Mouse (Mus musculus) embryonic facial prominence, embryonic 10.5 days (tissue): Measurements from ENCODE around the gene Dyrk3. TPM values are rescaled to one million over a fixed set of nuclear protein-coding genes. Genes with fewer than 3 reads are reported as not detected.

Experiments used
- DNase-seq: peaks from one replicate; pipeline ENCODE4 v3.0.0-alpha.2; 2017; ENCODE audit warnings: low spot score
- H3K27ac ChIP-seq: fragments of 300-500 bp; sonication (generic); replicated peaks from 2 replicates; pipeline ENCODE4 v1.5.1; 2016; ENCODE audit warnings: mild to moderate bottlenecking
- H3K27me3 ChIP-seq: fragments of 300-500 bp; sonication (generic); replicated peaks from 2 replicates; pipeline ENCODE4 v1.6.1; 2016; ENCODE audit warnings: low read depth, mild to moderate bottlenecking; ENCODE audit not compliant: poor library complexity, severe bottlenecking
- H3K36me3 ChIP-seq: fragments of 300-500 bp; sonication (generic); replicated peaks from 2 replicates; pipeline ENCODE4 v1.6.1; 2016; ENCODE audit warnings: mild to moderate bottlenecking, moderate library complexity
- H3K4me1 ChIP-seq: fragments of 300-500 bp; sonication (generic); 2 replicates; pipeline ENCODE4 v1.6.1; 2016
- H3K4me3 ChIP-seq: fragments of 300-500 bp; sonication (generic); 2 replicates; pipeline ENCODE4 v1.5.1; 2016; ENCODE audit warnings: mild to moderate bottlenecking, moderate library complexity
- H3K9me3 ChIP-seq: fragments of 300-500 bp; sonication (generic); 2 replicates; pipeline ENCODE4 v1.6.1; 2016; ENCODE audit warnings: mild to moderate bottlenecking
- WGBS: fragments of 180-500 bp; shearing (Covaris S2); methylation state at CpG from one replicate; pipeline ENCODE4 v1.1.7; 2016; 5-methylcytosine and 5-hydroxymethylcytosine counted together
- polyA plus RNA-seq: library from polyadenylated mRNA; unstranded; fragments of >200 nt; fragmentation: Nextera tagmentation; extraction: Ambion mirVana; gene quantifications from 2 replicates; pipeline ENCODE4 v1.2.1, GENCODE M21; 2016

Dyrk3 gene
- polyA plus RNA-seq, 1 experiment from 2014 or later = 8.7 TPM

DNA sequence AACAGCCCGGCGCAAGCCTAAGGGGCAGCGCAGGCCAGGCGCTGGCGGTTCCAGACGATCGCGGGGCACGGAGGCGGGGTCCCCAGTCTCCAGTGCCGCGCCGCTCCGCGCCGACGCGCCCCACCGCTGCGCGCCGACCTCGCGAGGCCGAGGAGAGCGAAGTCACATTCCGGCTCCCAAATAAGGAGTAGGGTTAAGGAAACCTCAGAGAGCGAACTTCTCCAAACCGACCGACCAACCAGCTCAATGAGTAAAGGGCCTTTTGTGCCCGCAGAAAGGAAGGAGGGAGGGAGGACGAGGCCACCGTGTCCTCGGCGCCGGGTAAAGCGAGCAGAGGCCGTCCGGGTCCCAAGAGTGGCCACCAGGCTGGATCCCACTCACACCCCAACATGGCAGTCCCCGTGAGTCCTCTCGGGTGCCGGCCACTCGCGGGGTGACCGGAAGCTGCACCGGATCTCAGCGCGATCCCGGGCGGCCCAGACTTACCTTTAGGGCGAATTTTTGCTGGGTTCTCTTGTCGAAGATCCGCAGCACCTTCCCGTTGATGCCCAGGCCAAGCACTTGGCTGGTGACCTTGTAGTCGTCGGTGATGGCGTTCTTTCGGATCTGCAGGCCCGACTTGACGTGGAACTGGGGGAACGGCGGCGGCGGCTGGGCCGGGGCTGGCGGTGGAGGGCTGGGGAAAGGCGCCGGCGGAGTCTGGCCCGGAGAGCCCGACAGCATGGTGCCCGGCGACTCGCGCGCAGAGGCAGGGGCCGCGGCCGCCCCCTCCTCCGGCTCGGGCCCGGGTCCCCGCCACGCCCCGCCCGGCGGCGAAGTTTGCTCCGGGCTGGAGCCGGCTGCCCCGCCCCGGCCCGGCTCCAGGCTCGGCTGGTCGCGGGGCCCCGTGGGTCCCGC is 41.1 kb downstream of the Dyrk3 start:
- Histone ChIP-seq H3K4me1 (peaks cover 49% of the 10 kb centered on the region), H3K27me3 (peaks cover 18% of the 10 kb centered on the region; the same call in 1 of the 2 replicates), H3K9me3 (no peaks in the 10 kb centered on the region), H3K27ac (peak overlapping the region; percentile 94), H3K4me3 (peak overlapping the region; percentile 94), H3K36me3 (peaks cover 11% of the 10 kb centered on the region)
- DNase-seq = peak; percentile 79
- under 1% methylated on average over 98 of the region's 98 CpGs for WGBS

DNA sequence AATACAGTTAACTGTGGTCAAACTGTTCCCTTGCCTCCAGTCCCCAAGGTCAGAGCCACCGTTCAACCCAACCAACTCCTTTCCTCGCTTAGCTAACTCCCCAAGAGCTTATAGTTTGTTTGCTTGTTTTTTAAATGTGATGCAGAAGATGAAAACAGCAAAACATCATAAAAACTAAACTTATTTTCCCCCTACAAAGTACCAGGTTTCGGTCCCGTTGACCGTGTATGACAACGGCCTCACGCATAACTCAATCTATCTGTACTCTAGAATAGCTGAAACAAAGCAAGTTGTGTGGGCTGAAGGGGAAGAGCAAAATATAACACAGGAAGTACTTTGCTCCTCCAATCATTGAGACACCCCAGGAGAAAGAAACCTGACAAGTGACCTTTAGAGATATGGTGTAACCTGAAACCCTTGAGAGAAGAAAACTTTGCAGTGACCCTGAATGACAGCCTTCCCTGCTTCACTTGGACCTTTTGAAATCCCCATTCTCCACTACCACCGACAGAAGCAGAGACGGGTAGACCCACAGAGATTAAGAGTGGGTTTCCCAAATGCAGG is 41.9 kb downstream of the Dyrk3 start:
- Histone ChIP-seq H3K4me3 (peak overlapping the region; percentile 94), H3K27me3 (peaks cover 18% of the 10 kb centered on the region; the same call in 1 of the 2 replicates), H3K9me3 (no peaks in the 10 kb centered on the region), H3K36me3 (peaks cover 11% of the 10 kb centered on the region), H3K4me1 (peaks cover 55% of the 10 kb centered on the region), H3K27ac (peak overlapping the region; percentile 94)
- no peak for DNase-seq
- 32% methylated on average over 9 of the region's 9 CpGs for WGBS

DNA sequence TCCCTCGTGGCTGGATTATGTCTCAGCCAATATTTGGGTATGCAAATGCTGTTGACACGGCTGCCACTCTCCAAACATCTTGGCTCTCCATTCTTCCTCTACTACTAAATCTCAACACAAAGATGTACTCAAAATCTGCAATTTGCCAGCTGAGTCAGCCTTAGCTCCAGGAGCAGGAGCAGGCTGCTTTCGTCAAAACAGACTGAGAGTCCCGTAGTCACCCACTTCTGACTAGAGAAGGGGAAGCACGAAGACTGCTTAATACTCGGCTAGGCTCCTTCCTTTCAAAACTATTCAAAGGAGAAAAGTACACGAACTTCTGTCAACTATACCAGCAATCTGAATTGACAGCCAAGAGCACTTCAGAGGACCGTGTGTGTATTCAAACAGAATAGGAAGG is 42.6 kb downstream of the Dyrk3 start:
- 35% methylated on average over 8 of the region's 8 CpGs for WGBS
- peaks cover 11% of the 10 kb centered on the region for H3K36me3 ChIP-seq
- peaks cover 61% of the 10 kb centered on the region for H3K4me1 ChIP-seq
- no peak for DNase-seq
- peaks cover 18% of the 10 kb centered on the region; the same call in 1 of the 2 replicates for H3K27me3 ChIP-seq
- no peaks in the 10 kb centered on the region for H3K9me3 ChIP-seq
- H3K27ac ChIP-seq = 0 out of 2 replicates have a peak overlapping the region, but pooled peaks have one; percentile 94
- H3K4me3 ChIP-seq = peak overlapping the region; percentile 94

DNA sequence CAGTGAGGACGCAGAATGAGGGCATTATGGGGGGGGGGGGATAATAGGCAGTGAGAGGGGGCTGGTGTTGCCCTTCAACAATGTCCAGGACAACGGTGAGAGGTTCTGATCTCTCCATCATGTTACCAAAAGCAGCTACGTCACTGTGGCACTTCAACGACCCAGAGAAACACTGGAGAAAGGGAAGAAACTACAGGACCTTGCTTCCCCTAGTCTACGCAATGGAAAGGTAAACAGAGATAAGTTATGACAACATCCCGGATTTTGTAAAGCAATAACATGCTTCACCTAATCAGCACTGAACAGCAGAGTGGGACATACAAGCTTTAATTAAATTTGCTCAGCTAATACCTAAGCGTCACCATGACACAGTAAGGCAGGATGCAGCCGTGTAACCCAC is 44.3 kb downstream of the Dyrk3 start:
- peaks cover 11% of the 10 kb centered on the region for H3K36me3 ChIP-seq
- H3K27ac ChIP-seq = no peak overlapping the region
- 84% methylated on average over 8 of the region's 8 CpGs for WGBS
- no peaks in the 10 kb centered on the region for H3K9me3 ChIP-seq
- H3K4me1 ChIP-seq = peaks cover 78% of the 10 kb centered on the region
- H3K27me3 ChIP-seq = peaks cover 2% of the 10 kb centered on the region; the same call in 1 of the 2 replicates
- no peak for DNase-seq
- H3K4me3 ChIP-seq = no peak overlapping the region

DNA sequence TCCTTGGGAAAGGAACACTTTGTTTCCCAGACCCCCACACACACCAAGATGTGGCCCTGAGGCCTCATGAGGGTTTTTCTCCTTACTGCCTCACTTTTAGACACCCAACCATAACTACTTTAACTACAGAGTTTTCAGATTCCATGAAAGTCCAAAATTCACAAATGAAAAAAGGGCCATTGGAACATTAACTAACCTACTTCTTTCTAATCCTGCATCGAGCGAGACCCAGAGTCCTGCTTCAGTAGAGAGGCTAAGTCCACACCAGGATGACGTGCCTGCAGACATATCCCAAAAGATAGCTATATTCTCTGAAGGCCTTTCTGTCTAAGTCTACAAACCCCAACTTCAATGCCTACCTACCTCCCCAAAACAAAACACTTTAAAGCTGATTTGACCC is 45.3 kb downstream of the Dyrk3 start:
- H3K4me3 ChIP-seq = no peak overlapping the region
- peaks cover 11% of the 10 kb centered on the region for H3K36me3 ChIP-seq
- H3K9me3 ChIP-seq = no peaks in the 10 kb centered on the region
- no peak overlapping the region for H3K27ac ChIP-seq
- H3K4me1 ChIP-seq = peaks cover 81% of the 10 kb centered on the region
- 94% methylated on average over 3 of the region's 3 CpGs for WGBS
- no peak for DNase-seq
- no peaks in the 10 kb centered on the region for H3K27me3 ChIP-seq

DNA sequence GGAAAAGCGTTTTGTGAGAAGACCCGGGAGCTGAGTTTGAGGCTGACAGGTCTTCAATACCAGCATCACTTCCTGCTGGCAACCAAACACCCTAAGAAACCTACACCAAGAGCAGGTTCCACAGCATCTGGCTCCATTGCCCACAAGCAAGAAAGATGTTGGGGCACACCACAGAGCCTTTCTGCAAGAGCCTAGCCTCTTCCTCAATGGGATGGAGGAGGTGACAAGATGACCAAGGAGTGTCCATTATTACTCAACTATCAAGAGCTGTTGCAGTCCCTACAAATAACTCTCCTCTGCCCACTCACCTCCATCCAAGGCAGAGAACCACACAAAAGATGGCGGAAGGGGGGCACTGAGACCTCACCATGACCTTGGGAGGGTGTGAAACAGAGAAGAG is 46.0 kb downstream of the Dyrk3 start:
- 90% methylated on average over 3 of the region's 3 CpGs for WGBS
- no peak for DNase-seq
- H3K9me3 ChIP-seq = no peaks in the 10 kb centered on the region
- H3K27ac ChIP-seq = no peak overlapping the region
- peaks cover 11% of the 10 kb centered on the region for H3K36me3 ChIP-seq
- peaks cover 85% of the 10 kb centered on the region for H3K4me1 ChIP-seq
- H3K4me3 ChIP-seq = no peak overlapping the region
- no peaks in the 10 kb centered on the region for H3K27me3 ChIP-seq

DNA sequence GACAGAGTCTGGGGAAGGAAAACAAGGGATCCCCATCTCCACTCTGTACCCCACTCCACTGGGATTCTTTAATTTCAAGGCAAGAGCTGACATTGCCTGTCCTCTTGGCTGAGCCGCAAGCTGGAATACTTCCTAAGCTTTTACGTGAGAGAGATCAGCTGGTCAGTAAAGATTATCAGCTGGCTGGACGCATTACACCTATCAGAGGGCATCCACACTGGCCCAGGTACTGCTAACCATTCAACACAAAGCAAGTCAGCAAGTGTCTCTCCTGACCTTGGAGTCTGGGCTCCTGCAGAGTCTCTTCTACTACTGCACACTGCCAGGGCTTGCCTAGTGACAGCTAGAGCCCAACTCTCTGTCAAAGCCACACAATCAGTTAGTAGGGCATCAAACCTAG is 46.7 kb downstream of the Dyrk3 start:
- no peak for DNase-seq
- Histone ChIP-seq H3K27ac (no peak overlapping the region), H3K9me3 (no peaks in the 10 kb centered on the region), H3K4me1 (peaks cover 89% of the 10 kb centered on the region), H3K27me3 (no peaks in the 10 kb centered on the region), H3K36me3 (peaks cover 11% of the 10 kb centered on the region), H3K4me3 (no peak overlapping the region)
- 87% methylated on average over 3 of the region's 3 CpGs for WGBS

DNA sequence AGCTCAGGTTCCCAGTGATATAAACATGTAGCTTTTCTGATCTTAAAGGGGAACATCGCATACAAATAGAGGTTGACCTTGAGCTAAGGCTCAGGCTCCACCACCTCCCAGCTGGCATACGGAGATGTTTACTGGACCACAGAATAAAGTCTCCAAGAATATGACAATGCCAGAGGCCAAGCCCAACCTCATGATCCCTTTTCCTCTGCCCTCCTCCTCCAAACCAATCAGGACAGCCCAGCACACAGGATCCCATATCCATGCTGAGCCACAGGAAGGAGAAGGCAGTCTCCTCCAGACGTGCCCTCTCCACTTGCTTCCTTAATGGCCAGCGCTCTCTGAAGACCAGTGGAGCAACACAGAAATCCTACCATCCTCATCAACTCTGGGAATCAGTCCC is 47.3 kb downstream of the Dyrk3 start:
- Histone ChIP-seq H3K9me3 (no peaks in the 10 kb centered on the region), H3K4me1 (peaks cover 89% of the 10 kb centered on the region), H3K4me3 (no peak overlapping the region), H3K27me3 (no peaks in the 10 kb centered on the region), H3K36me3 (peaks cover 11% of the 10 kb centered on the region), H3K27ac (0 out of 2 replicates have a peak overlapping the region, but pooled peaks have one; percentile 32)
- DNase-seq = no peak
- 77% methylated on average over 4 of the region's 4 CpGs for WGBS

DNA sequence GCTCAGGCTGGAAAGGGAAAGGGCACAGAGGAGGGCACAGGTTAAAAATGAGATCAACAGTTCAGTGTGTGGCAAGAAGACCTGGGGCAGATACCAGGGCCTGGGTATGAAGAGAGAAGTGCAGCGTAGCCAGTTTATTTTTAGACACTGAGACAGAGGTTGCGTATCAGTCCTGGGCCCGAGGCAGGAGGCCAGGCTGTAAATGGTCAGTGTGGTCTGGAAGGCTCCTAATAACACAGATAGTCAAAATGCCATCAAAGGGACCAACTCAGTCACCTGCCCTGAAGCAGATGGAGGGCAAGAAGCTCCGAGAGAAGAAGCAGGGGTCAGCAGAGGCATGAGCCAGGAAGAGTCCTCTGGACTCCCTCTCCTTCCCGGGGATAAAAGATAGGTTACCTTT is 47.9 kb downstream of the Dyrk3 start:
- H3K27ac ChIP-seq = peak overlapping the region; percentile 32; the same call in 1 of the 2 replicates
- 79% methylated on average over 5 of the region's 5 CpGs for WGBS
- no peak for DNase-seq
- no peaks in the 10 kb centered on the region for H3K27me3 ChIP-seq
- no peak overlapping the region for H3K4me3 ChIP-seq
- H3K9me3 ChIP-seq = no peaks in the 10 kb centered on the region
- peaks cover 11% of the 10 kb centered on the region for H3K36me3 ChIP-seq
- peaks cover 89% of the 10 kb centered on the region for H3K4me1 ChIP-seq

DNA sequence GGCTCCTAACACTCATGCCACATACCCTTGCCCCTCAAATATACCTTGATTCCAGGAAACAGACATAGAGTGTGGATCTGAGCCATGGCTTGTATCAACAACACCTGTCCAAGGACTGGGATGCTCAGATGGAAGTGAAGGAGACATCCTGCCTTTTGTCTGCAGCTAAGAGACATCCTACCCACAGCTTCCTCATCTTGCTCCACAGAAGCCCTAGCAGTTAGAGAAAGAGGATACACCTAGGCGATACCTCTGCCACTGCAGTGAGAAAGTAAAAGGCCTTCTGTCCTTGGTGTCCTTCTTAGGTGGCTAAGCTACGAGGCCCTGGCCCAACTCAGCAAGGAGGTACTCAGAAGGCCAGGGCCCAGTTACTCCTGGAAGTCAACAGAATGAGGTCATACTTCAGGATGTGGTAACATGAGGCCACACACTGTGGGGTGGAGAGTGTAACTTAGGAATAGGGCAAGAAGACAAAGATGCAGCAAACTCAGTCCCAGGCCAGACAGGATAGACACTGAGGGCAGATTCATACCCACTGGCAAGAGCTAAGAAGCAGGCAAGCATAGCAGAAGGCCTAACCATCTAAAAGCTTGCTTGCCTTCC is 48.5 kb downstream of the Dyrk3 start:
- H3K9me3 ChIP-seq = no peaks in the 10 kb centered on the region
- DNase-seq = no peak
- peaks cover 89% of the 10 kb centered on the region for H3K4me1 ChIP-seq
- 81% methylated on average over 2 of the region's 2 CpGs for WGBS
- H3K27ac ChIP-seq = 0 out of 2 replicates have a peak overlapping the region, but pooled peaks have one; percentile 45
- H3K27me3 ChIP-seq = no peaks in the 10 kb centered on the region
- peaks cover 11% of the 10 kb centered on the region for H3K36me3 ChIP-seq
- no peak overlapping the region for H3K4me3 ChIP-seq

DNA sequence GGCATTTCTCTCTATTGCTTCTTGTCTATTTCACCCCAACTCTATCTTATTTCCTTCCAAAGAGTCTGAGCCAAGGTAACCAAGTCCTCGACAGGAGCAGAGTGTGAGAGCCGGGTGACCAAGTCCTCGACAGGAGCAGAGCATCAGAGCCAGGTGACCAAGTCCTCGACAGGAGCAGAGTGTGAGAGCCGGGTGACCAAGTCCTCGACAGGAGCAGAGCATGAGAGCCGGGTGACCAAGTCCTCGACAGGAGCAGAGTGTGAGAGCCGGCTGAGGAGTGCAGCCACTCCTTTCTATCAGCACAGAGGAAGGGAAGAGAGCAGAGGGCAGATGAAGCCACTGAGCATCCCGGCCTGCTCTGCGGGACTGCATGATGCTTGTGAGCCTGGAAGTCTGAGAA is 49.6 kb downstream of the Dyrk3 start:
- no peaks in the 10 kb centered on the region for H3K27me3 ChIP-seq
- H3K4me1 ChIP-seq = peaks cover 90% of the 10 kb centered on the region
- 61% methylated on average over 11 of the region's 11 CpGs for WGBS
- H3K9me3 ChIP-seq = no peaks in the 10 kb centered on the region
- 0 out of 2 replicates have a peak, but pooled peaks cover under 1% of the 10 kb centered on the region for H3K36me3 ChIP-seq
- DNase-seq = no peak
- H3K27ac ChIP-seq = peak overlapping the region; percentile 45; the same call in 1 of the 2 replicates
- no peak overlapping the region for H3K4me3 ChIP-seq

DNA sequence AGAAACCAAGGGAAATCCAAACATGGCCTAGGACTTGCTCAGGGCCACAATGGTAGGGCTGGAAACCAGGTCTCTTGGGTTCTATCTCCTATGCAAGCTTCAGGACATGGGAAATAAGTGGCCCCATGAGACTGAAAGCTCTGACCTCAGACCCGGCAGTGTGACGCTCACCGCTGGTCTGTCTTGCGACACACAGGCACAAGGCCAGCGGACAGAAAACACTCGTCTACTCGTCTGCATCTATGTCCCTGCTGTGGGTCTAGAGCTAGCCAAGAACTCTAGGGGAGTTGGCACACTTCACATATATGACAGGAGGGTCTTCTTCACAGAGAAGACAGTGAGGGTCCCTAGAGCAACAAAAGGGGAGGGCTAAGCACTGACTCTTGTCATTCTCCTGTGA is 51.2 kb downstream of the Dyrk3 start:
- Histone ChIP-seq H3K4me1 (peaks cover 93% of the 10 kb centered on the region), H3K4me3 (no peak overlapping the region)
- DNase-seq = no peak

More for the DNA sequence above, 51.2 kb downstream of the Dyrk3 start:
- Histone ChIP-seq H3K27me3 (no peaks in the 10 kb centered on the region), H3K36me3 (no peaks in the 10 kb centered on the region), H3K9me3 (no peaks in the 10 kb centered on the region), H3K27ac (peak overlapping the region; percentile 16; the same call in 1 of the 2 replicates)
- WGBS = 51% methylated on average over 7 of the region's 7 CpGs
